Mouse (Mus musculus): ENCODE results near the gene Snrnp40. TPM values are rescaled to one million over a fixed set of nuclear protein-coding genes. Genes with fewer than 3 reads are reported as not detected.
A peak's percentile ranks its signal among the peaks of the same experiment; 100 is the strongest.

The Snrnp40 gene
- polyA plus RNA-seq, 1 experiment from 2014 or later = 201 TPM

DNA sequence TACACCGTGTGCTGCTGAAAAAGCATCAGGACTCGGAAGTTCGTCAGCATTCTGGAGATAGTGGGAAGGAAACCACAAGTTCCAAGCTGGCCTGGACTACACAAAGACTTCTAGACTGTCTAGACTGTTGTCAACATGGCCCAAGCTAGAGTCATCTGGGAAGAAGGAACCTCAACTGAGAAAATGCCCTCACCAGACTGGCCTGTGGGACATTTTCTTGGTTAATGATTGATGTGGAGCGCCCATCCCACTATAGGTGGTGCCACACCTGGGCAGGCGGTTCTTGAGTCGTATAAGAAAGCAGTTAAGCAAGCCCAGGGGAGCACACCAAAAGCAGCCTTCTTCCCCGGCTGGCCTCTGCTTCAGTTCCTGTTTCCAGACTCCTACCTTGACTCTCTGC, 7.3 kb upstream of the Snrnp40 start:
- Histone ChIP-seq H3K27me3 (ENCODE audit: control insufficient read depth, insufficient read depth, low read length) (no peaks in the 10 kb centered on the region), H3K4me1 (ENCODE audit: control insufficient read depth, insufficient read depth, low read length) (no peaks in the 10 kb centered on the region), H3K36me3 (ENCODE audit: control insufficient read depth, insufficient read depth, low read length) (peaks cover 14% of the 10 kb centered on the region), H3K27ac (ENCODE audit: low read depth, low read length) (no peak overlapping the region), H3K4me3 (ENCODE audit: low read depth, low read length) (no peak overlapping the region), H3K4me2 (ENCODE audit: low read depth) (no peak overlapping the region), H3K9ac (ENCODE audit: low read length) (no peak overlapping the region), H3K9me3 (ENCODE audit: control insufficient read depth, low read length) (no peaks in the 10 kb centered on the region)
- 93% methylated on average over 7 of the region's 7 CpGs for WGBS
- DNase-seq (ENCODE audit: low spot score) = no peak
- ATAC-seq (ENCODE audit: insufficient read depth, low FRiP score, low TSS enrichment) = no peak

DNA sequence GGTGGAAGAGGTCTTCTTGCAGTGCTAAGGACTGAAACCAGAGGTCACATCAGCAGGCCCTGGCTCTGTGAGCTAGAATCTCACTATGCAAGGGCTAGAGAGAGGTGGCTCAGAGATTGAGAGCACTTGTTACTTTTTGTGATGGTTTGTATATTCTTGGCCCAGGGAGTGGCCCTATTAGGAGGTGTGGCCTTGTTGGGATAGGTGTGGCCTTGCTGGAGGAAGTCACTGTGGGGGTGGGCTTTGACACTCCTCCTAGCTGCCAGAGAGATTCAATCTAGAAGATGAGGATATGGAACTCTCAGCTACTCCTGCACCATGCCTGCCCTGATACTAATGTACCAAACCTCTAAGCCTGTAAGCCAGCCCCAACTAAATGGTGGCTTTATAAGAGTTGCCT, 2.0 kb upstream of the Snrnp40 start:
- Histone ChIP-seq H3K36me3 (ENCODE audit: control insufficient read depth, insufficient read depth, low read length) (peaks cover 2% of the 10 kb centered on the region), H3K27me3 (ENCODE audit: control insufficient read depth, insufficient read depth, low read length) (no peaks in the 10 kb centered on the region), H3K9ac (ENCODE audit: low read length) (no peak overlapping the region), H3K4me3 (ENCODE audit: low read depth, low read length) (no peak overlapping the region), H3K4me1 (ENCODE audit: control insufficient read depth, insufficient read depth, low read length) (peaks cover 16% of the 10 kb centered on the region), H3K4me2 (ENCODE audit: low read depth) (no peak overlapping the region), H3K27ac (ENCODE audit: low read depth, low read length) (no peak overlapping the region), H3K9me3 (ENCODE audit: control insufficient read depth, low read length) (no peaks in the 10 kb centered on the region)
- no peak for ATAC-seq (ENCODE audit: insufficient read depth, low FRiP score, low TSS enrichment)
- DNase-seq (ENCODE audit: low spot score) = no peak

GRCm38 (mm10) chr4:130360238-130360590, 282 bp downstream of the Snrnp40 start:
- peaks cover 6% of the 10 kb centered on the region for H3K36me3 ChIP-seq (ENCODE audit: control insufficient read depth, insufficient read depth, low read length)
- no peak; the same call in 1 of the 2 replicates for ATAC-seq (ENCODE audit: insufficient read depth, low FRiP score, low TSS enrichment)
- peak overlapping the region; percentile 89 for H3K9ac ChIP-seq (ENCODE audit: low read length)
- H3K27me3 ChIP-seq (ENCODE audit: control insufficient read depth, insufficient read depth, low read length) = no peaks in the 10 kb centered on the region
- no peak for DNase-seq (ENCODE audit: low spot score)
- H3K4me3 ChIP-seq (ENCODE audit: low read depth, low read length) = peak overlapping the region; percentile 90
- peaks cover 16% of the 10 kb centered on the region for H3K4me1 ChIP-seq (ENCODE audit: control insufficient read depth, insufficient read depth, low read length)
- peak overlapping the region; percentile 76 for H3K4me2 ChIP-seq (ENCODE audit: low read depth)
- 0% methylated on average over 19 of the region's 19 CpGs for WGBS
- no peak overlapping the region for H3K27ac ChIP-seq (ENCODE audit: low read depth, low read length)
- H3K9me3 ChIP-seq (ENCODE audit: control insufficient read depth, low read length) = no peaks in the 10 kb centered on the region

GRCm38 (mm10) chr4:130376675-130377074, 16.7 kb downstream of the Snrnp40 start:
- 96% methylated on average over 4 of the region's 4 CpGs for WGBS
- no peak overlapping the region for H3K4me2 ChIP-seq (ENCODE audit: low read depth)
- H3K27ac ChIP-seq (ENCODE audit: low read depth, low read length) = no peak overlapping the region
- no peak for ATAC-seq (ENCODE audit: insufficient read depth, low FRiP score, low TSS enrichment)
- peaks cover 20% of the 10 kb centered on the region for H3K36me3 ChIP-seq (ENCODE audit: control insufficient read depth, insufficient read depth, low read length)
- no peaks in the 10 kb centered on the region for H3K27me3 ChIP-seq (ENCODE audit: control insufficient read depth, insufficient read depth, low read length)
- DNase-seq (ENCODE audit: low spot score) = no peak
- H3K9me3 ChIP-seq (ENCODE audit: control insufficient read depth, low read length) = no peaks in the 10 kb centered on the region
- H3K9ac ChIP-seq (ENCODE audit: low read length) = no peak overlapping the region
- no peaks in the 10 kb centered on the region for H3K4me1 ChIP-seq (ENCODE audit: control insufficient read depth, insufficient read depth, low read length)
- H3K4me3 ChIP-seq (ENCODE audit: low read depth, low read length) = no peak overlapping the region

- peaks cover 20% of the 10 kb centered on the region for H3K36me3 ChIP-seq (ENCODE audit: control insufficient read depth, insufficient read depth, low read length)
- no peak overlapping the region for H3K9ac ChIP-seq (ENCODE audit: low read length)
- WGBS = 87% methylated on average over 4 of the region's 4 CpGs
- H3K4me1 ChIP-seq (ENCODE audit: control insufficient read depth, insufficient read depth, low read length) = no peaks in the 10 kb centered on the region
- no peak for ATAC-seq (ENCODE audit: insufficient read depth, low FRiP score, low TSS enrichment)
- no peaks in the 10 kb centered on the region for H3K27me3 ChIP-seq (ENCODE audit: control insufficient read depth, insufficient read depth, low read length)
- H3K27ac ChIP-seq (ENCODE audit: low read depth, low read length) = no peak overlapping the region
- no peak overlapping the region for H3K4me2 ChIP-seq (ENCODE audit: low read depth)
- no peak overlapping the region for H3K4me3 ChIP-seq (ENCODE audit: low read depth, low read length)
- no peaks in the 10 kb centered on the region for H3K9me3 ChIP-seq (ENCODE audit: control insufficient read depth, low read length)
- DNase-seq (ENCODE audit: low spot score) = no peak
Observed at GRCm38 (mm10) chr4:130377500-130377899, 17.6 kb downstream of the Snrnp40 start.

GRCm38 (mm10) chr4:130379181-130379580, 19.2 kb downstream of the Snrnp40 start:
- H3K4me1 ChIP-seq (ENCODE audit: control insufficient read depth, insufficient read depth, low read length) = no peaks in the 10 kb centered on the region
- H3K4me2 ChIP-seq (ENCODE audit: low read depth) = no peak overlapping the region
- no peak overlapping the region for H3K27ac ChIP-seq (ENCODE audit: low read depth, low read length)
- DNase-seq (ENCODE audit: low spot score) (no peak), ATAC-seq (ENCODE audit: insufficient read depth, low FRiP score, low TSS enrichment) (no peak)
- H3K27me3 ChIP-seq (ENCODE audit: control insufficient read depth, insufficient read depth, low read length) = no peaks in the 10 kb centered on the region
- WGBS = 100% methylated on average over 2 of the region's 2 CpGs
- peaks cover 27% of the 10 kb centered on the region for H3K36me3 ChIP-seq (ENCODE audit: control insufficient read depth, insufficient read depth, low read length)
- H3K9ac ChIP-seq (ENCODE audit: low read length) = no peak overlapping the region
- H3K9me3 ChIP-seq (ENCODE audit: control insufficient read depth, low read length) = no peaks in the 10 kb centered on the region
- H3K4me3 ChIP-seq (ENCODE audit: low read depth, low read length) = no peak overlapping the region

GRCm38 (mm10) chr4:130380418-130380817, 20.5 kb downstream of the Snrnp40 start:
- H3K36me3 ChIP-seq (ENCODE audit: control insufficient read depth, insufficient read depth, low read length) = peaks cover 29% of the 10 kb centered on the region
- DNase-seq (ENCODE audit: low spot score) = no peak
- whole genome bisulfite sequencing = 95% methylated on average over 2 of the region's 2 CpGs

GRCm38 (mm10) chr4:130387256-130387655, 27.3 kb downstream of the Snrnp40 start:
- H3K9ac ChIP-seq (ENCODE audit: low read length) = no peak overlapping the region
- no peaks in the 10 kb centered on the region for H3K9me3 ChIP-seq (ENCODE audit: control insufficient read depth, low read length)
- H3K36me3 ChIP-seq (ENCODE audit: control insufficient read depth, insufficient read depth, low read length) = peaks cover 21% of the 10 kb centered on the region
- WGBS = 78% methylated on average over 3 of the region's 3 CpGs
- no peak overlapping the region for H3K27ac ChIP-seq (ENCODE audit: low read depth, low read length)
- H3K4me2 ChIP-seq (ENCODE audit: low read depth) = no peak overlapping the region
- no peaks in the 10 kb centered on the region for H3K4me1 ChIP-seq (ENCODE audit: control insufficient read depth, insufficient read depth, low read length)
- H3K27me3 ChIP-seq (ENCODE audit: control insufficient read depth, insufficient read depth, low read length) = no peaks in the 10 kb centered on the region
- H3K4me3 ChIP-seq (ENCODE audit: low read depth, low read length) = no peak overlapping the region
- ATAC-seq (ENCODE audit: insufficient read depth, low FRiP score, low TSS enrichment) = no peak
- DNase-seq (ENCODE audit: low spot score) = no peak

More at GRCm38 (mm10) chr4:130380418-130380817, 20.5 kb downstream of the Snrnp40 start:
- H3K4me2 ChIP-seq (ENCODE audit: low read depth) = no peak overlapping the region
- no peaks in the 10 kb centered on the region for H3K9me3 ChIP-seq (ENCODE audit: control insufficient read depth, low read length)
- no peak for ATAC-seq (ENCODE audit: insufficient read depth, low FRiP score, low TSS enrichment)
- H3K9ac ChIP-seq (ENCODE audit: low read length) = no peak overlapping the region
- no peak overlapping the region for H3K4me3 ChIP-seq (ENCODE audit: low read depth, low read length)
- H3K27ac ChIP-seq (ENCODE audit: low read depth, low read length) = no peak overlapping the region
- H3K27me3 ChIP-seq (ENCODE audit: control insufficient read depth, insufficient read depth, low read length) = no peaks in the 10 kb centered on the region
- H3K4me1 ChIP-seq (ENCODE audit: control insufficient read depth, insufficient read depth, low read length) = no peaks in the 10 kb centered on the region

DNA sequence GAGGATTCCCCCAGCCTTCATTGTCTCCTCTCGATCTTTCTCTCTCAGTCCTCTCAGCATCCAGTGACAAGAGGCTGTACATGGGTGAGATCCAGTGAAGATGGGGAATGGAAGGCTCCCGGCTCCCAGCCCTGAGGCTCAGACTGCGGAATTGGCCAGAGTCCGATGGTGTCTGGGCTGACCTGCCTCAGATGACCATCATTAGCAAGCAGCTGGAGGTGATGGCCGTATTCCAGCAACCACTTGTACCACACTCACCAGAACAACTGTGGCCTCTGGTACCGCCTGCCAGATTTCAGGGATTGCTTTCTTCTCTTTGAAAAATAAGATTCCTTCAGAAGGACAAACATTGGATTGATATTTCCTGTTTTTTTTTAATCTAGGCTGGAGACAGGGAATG, 29.6 kb downstream of the Snrnp40 start:
- Histone ChIP-seq H3K9me3 (ENCODE audit: control insufficient read depth, low read length) (no peaks in the 10 kb centered on the region), H3K27ac (ENCODE audit: low read depth, low read length) (no peak overlapping the region), H3K27me3 (ENCODE audit: control insufficient read depth, insufficient read depth, low read length) (no peaks in the 10 kb centered on the region), H3K4me1 (ENCODE audit: control insufficient read depth, insufficient read depth, low read length) (0 out of 2 replicates have a peak, but pooled peaks cover 2% of the 10 kb centered on the region), H3K4me3 (ENCODE audit: low read depth, low read length) (no peak overlapping the region), H3K4me2 (ENCODE audit: low read depth) (no peak overlapping the region), H3K9ac (ENCODE audit: low read length) (no peak overlapping the region), H3K36me3 (ENCODE audit: control insufficient read depth, insufficient read depth, low read length) (peaks cover 14% of the 10 kb centered on the region)
- DNase-seq (ENCODE audit: low spot score) (no peak), ATAC-seq (ENCODE audit: insufficient read depth, low FRiP score, low TSS enrichment) (no peak)
- WGBS = 73% methylated on average over 6 of the region's 6 CpGs
